Comparison of ENCODE assay signal across 8 mouse cellular contexts in the genomic region with DNA sequence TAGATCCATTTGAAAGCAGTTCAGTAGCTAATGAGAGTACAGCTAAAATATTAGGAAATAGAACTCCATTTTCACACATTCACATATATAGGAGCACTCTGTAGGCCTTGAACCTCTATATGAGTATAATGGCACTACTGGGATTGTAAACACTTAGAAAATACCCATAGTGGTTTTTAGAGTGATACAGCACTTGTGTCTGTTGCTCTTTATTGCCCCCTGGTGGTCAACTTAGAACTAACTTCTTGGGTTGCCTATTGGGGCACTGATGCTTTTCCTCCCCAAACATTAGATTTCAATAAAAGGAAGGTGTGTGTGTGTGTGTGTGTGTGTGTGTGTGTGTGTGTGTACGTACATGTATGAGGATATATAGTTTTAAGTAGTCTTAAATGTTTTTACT.
A peak's percentile ranks its signal among the peaks of the same experiment; 100 is the strongest.
DNase-seq lines count a peak whose midpoint lies in the region; ATAC-seq and TF ChIP-seq lines count a peak whose summit lies in the region.
"Had no signal": no experiment of that assay in that cellular context is flagged by ENCODE, and none has a peak within 500 bp of the region (broad histone marks: within the 10 kb centered on the region; RNA-seq: fewer than 3 reads in every experiment).

No protein-coding gene starts in this region.

- no peak for ATAC-seq in intestine, postnatal 0 days
- peak; percentile 64 for ATAC-seq in liver, embryonic 11.5 days (replicated peaks; ENCODE audit: low FRiP score)

- H3K9me3 ChIP-seq in intestine, postnatal 0 days (ENCODE audit: control insufficient read depth), result no peaks in the 10 kb centered on the region
- no peaks in the 10 kb centered on the region for H3K9me3 ChIP-seq in liver, embryonic 11.5 days (ENCODE audit: control insufficient read depth, low read length)
- H3K9me3 ChIP-seq: heart, embryonic 15.5 days had no signal

- WGBS in intestine, postnatal 0 days, result 40% methylated on average over 1 of the region's 1 CpGs
- 17% methylated on average over 1 of the region's 1 CpGs for WGBS in liver, embryonic 11.5 days

- no peak overlapping the region for H3K4me2 ChIP-seq in intestine, postnatal 0 days (replicated peaks; ENCODE audit: low read depth)
- no peak overlapping the region for H3K4me2 ChIP-seq in liver, embryonic 11.5 days
- H3K4me2 ChIP-seq: heart, embryonic 15.5 days had no signal

- H3K4me1 ChIP-seq in intestine, postnatal 0 days (replicated peaks; ENCODE audit: control insufficient read depth, insufficient read depth, low read length), result no peaks in the 10 kb centered on the region
- no peaks in the 10 kb centered on the region for H3K4me1 ChIP-seq in liver, embryonic 11.5 days (replicated peaks; ENCODE audit: control insufficient read depth, insufficient read depth, low read length)
- H3K4me1 ChIP-seq: heart, embryonic 15.5 days had no signal

- H3K9ac ChIP-seq in intestine, postnatal 0 days (ENCODE audit: low read depth, low read length), result no peak overlapping the region
- no peak overlapping the region for H3K9ac ChIP-seq in liver, embryonic 11.5 days (ENCODE audit: low read depth, low read length)
- H3K9ac ChIP-seq: heart, embryonic 15.5 days had no signal

- peak; percentile 84 for TF ChIP-seq CTCF in intestine, postnatal 0 days (IDR thresholded peaks at IDR 0.05; ENCODE audit: low read depth)

- peak; percentile 66 for DNase-seq in 416B (ENCODE audit: low read depth)
- peak; percentile 83 for DNase-seq in CD4-positive, CD25-positive, alpha-beta regulatory T cell, adult 2 months (ENCODE audit: low read depth, low spot score)
- peak; percentile 22 to 73 for DNase-seq in adrenal gland, postnatal 36 days
- DNase-seq in fibroblast of lung, adult 2 months (ENCODE audit: low read depth), result peak; percentile 24
- DNase-seq in liver, embryonic 11.5 days (ENCODE audit: low spot score), result no peak
- DNase-seq in retina, postnatal 1 day, result peak; percentile 72

- H3K36me3 ChIP-seq in intestine, postnatal 0 days (ENCODE audit: control insufficient read depth, insufficient read depth), result no peaks in the 10 kb centered on the region
- H3K36me3 ChIP-seq in liver, embryonic 11.5 days (ENCODE audit: control insufficient read depth, insufficient read depth, low read length), result no peaks in the 10 kb centered on the region
- H3K36me3 ChIP-seq: heart, embryonic 15.5 days had no signal

- no peak overlapping the region for H3K27ac ChIP-seq in intestine, postnatal 0 days (ENCODE audit: low read depth, low read length)
- no peak overlapping the region for H3K27ac ChIP-seq in liver, embryonic 11.5 days (ENCODE audit: low read depth, low read length)
- H3K27ac ChIP-seq: heart, embryonic 15.5 days had no signal

- H3K27me3 ChIP-seq in intestine, postnatal 0 days (replicated peaks; ENCODE audit: control insufficient read depth, insufficient read depth, low read length), result no peaks in the 10 kb centered on the region
- no peaks in the 10 kb centered on the region for H3K27me3 ChIP-seq in liver, embryonic 11.5 days (replicated peaks; ENCODE audit: control insufficient read depth, insufficient read depth, low read length)
- H3K27me3 ChIP-seq: heart, embryonic 15.5 days had no signal

- H3K4me3 ChIP-seq in intestine, postnatal 0 days (ENCODE audit: low read depth, low read length), result no peak overlapping the region
- no peak overlapping the region for H3K4me3 ChIP-seq in liver, embryonic 11.5 days (ENCODE audit: low read depth, low read length)
- H3K4me3 ChIP-seq: heart, embryonic 15.5 days had no signal
